Mouse (Mus musculus): ENCODE results near the gene Hmga2.

The Hmga2 gene

DNA sequence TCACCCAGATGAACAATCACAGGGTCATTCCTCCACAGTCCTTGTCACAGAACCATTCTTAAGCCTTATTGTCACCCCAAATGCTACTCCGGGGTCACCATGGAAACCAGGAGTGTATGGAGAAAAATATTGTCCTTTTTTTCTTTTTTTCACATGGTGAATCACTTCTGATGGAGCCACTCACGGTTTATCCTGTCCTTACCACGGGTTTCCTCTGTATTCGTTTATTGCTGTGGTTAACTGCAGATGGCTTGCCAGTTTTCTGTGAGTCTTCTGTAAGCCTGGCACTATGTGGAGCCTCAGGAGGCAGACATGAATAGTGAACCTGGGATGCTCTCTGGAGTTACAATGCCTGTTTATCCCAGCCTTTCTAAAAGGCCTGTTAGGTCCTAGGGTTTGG is 53.4 kb downstream of the Hmga2 start:
- DNase-seq = no peak

DNA sequence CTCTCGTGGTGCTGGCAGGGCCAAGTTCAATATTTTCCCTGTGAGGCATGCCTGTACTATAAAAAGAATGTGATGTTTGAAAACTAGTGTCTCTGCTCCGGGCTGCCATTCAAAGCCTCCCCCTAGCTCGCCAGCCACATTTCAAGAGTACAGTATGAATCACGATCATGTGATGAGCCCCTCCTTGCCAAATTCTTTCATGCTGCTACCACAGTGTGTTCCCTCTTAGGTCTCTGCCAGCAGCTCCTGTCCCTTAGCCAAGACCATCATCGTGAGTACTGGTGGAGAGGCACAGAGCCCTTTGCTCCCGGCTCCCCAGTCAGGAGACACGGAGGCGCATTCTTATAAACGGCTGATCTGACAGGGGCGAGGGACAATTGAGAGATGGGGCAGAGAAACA is 54.2 kb downstream of the Hmga2 start:
- peak; percentile 84 to 89 for DNase-seq

DNA sequence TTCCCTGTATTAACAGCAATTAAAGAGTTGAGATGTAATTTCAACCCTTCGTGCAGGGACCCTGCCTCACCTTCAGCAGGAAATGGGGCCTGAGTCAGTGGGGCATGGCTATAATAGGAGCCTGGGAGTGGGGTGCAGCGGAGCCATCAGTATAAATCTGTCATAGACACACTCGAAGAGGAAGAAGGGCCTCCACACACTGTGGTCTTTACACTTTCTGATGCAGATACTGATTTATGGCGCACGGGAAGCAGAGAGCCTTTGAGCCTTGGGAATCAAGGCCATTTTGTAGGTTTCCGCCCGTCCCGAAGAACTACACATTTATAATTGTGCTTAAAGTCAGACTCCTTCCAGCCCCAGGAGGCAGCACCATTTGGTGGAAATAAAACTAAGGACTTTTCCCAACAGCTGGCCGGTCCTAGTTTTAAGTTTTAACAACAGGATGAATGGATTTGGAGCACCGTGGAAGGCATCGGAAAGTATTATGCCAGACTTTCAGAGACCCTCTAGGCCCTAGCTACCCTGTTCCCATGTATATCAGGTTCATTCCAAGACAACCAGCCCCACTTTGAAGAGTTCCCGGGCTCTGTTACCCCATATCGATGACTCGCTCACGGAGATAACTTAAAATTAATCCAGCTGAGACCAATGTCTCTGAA is 55.2 kb downstream of the Hmga2 start:
- no peak for DNase-seq

DNA sequence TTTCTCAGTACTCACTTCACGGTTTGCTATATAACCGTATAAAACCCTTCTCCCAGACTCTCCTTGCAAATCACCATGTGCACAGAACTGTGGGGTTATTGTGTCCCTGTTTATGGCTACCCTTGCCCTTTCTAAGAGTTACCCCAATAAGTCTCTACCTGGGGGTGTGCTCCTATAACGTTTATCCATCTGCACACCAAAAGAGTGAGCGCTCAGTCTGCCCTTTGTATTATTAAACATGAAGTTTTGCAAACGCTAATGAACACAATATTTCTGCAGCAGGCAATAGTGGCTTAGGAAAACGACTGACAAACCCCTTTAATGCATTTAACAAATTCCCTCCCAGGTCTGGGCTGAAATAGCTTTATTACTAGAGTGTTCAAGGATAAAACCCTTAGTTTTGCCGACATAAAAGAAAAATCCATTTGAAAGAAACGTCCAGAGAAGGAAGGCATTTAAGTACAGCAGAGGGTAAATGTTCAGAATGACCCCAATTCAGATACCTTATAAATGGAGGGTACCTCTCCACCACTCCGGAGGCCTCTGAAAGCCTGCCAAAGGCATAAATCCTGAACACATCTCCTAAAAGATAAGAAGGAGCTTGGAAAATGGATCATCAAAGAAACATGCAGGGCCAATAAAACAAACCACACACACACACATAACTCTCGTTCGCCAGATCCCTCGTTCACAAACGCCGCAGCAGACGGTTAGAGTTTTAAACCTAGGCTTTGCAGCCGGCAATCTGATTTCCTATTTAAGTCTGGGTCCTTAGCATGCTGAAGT is 57.3 kb downstream of the Hmga2 start:
- no peak for DNase-seq

DNA sequence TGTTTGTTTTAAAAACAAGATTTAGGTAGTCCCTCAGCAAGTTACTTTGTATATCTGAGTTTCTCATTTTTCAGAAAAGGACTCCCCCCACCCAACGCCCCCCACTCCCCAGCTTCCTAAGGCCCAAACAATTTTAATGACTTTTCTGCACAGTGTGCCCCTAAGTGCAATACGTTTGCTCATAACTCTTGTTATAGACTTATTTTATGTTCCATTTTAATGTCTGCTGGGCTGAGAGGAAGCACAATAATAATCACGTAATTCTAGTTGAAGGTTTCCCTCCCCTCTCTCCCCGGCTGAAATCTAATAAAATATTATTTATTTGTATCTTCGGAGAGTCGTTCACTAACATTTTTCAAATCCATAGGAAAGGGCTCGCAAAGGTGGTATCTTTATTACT is 58.1 kb downstream of the Hmga2 start:
- no peak for DNase-seq

DNA sequence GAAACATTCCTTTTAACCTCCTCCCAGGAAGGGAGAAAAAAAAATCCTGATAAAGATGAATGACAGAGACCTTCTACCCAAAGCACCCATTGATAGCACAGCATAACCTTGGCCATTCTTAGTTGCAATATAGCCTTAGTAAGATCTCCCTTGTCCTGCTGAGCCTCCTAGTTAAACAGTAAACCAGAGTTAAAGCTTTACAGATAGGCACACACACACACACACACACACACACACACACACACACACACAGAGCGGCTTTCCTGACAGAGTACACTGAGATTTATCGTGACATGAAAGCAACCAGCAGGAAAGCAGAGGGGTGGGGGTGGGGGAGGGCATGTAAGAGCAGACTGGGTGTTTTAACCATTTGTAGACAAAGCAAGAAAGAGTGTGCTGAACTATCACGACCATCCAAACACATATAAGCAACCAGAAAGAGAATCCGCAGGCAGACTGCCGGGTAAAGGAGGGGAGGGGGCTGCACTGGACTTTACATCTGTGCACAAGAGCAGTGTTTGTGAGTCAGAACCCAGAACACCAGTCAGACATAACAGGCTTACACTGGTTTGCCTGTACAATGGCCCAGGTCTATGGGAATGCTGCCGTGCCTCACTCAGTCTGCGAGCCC is 58.7 kb downstream of the Hmga2 start:
- no peak for DNase-seq

DNA sequence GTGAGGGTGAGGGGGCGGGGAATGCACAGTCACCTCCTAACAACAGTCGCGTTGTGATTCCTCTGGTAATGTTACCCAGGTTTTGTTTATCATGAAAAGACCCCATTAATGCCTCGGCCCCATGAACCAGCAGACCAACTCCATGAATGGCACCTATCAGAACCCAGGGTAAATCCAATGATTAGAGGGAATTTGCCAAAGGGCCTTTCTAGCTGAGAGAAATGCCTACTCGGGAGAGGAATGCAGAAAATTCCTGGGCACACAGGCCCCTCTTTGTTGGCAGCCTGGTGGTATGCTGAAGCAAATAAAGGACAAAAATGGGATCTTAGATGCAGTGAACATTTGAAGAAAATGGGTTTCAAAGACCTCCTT is 59.2 kb downstream of the Hmga2 start:
- no peak for DNase-seq

DNA sequence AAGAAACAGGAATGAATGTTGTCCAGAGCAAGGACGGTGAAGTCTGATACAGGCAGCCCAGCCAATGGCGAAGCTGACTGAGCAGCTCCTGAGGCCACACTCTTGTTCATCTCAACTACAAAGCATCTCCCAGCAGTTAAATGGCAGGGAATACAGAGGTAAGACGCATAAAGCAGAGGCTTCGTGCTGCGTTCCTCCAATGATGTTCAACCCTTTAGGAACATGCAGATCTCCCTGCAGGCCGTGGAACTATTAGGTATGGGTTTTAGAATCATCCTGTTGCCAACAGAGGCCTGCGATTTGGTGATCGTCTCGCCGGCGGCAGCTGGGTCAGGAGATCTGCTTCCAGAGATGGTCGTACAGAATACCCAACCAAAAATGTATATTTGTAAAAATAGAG is 59.6 kb downstream of the Hmga2 start:
- DNase-seq = no peak

DNA sequence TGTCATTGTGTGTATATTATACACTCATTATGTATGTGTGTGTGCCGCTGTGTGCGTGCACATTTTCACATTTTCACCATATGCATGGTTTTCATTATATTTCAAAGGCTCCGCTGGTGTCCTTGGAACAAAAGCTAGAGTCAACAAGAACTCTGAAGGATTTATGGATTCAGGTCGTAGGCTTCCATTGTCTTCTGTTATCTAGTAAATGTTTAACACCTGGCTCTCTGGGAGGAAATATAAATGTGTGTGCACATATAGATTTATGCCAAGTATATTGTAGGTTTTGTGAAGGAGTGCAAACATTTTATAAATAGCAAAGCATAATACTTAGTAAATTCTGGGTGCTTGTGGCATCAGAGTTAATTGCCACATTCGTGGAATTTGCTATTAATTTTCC is 64.1 kb downstream of the Hmga2 start:
- DNase-seq = no peak

DNA sequence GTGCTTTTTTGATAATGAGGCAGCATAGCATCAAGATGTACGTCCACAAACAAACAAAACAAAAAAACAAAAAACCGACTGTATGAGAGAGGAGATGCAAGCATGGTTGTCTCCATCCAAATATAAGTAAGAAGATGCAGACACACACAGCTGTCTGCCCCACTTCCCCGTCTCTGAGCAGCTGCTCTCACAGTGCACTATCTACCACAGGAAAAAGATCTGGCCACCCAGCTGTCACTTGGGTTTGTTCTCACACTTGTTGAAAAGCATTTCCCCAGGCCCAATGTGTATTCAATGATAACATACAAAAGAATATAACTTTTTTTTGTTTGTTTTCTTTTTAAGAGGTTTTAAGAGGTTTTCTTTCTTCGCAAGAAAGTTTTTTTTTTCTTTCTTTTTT is 65.3 kb downstream of the Hmga2 start:
- no peak for DNase-seq

DNA sequence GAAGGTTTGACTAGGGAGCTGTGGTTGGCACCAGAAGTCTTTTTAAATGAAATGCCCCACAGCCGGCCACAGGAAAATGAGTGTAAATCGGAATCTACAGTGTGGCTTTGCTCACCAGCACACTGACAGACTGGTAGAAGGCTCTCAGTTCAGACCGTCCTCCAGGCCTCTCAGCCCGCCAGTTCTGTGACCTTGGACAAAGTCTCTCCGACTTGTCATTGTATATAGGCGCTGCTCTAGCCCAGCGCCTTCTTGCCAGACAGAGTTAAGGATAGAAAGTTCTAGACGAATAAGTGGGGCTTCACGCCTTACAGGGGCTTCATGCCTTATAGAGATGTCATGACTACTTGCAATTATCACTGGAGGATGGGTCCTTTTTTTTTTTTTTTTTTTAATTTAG is 67.1 kb downstream of the Hmga2 start:
- DNase-seq = no peak

DNA sequence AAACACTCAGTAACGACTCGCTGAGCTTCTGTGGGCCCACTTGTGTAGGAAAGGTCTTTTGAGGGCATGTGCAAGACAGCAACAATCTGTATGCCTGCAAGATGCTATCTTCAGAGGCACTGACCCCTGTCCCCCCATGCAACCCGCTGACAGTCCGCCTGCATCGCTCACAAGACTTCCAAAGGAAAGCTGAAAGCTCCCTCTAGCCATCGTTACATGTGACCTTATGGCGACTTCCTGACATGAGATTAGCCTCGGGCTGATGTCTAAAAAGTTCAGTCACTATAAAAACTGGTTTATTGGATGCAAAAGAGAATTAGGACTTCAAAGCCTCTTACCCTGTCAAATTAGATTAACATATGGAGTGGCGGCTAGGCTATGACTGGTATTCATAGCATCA is 69.0 kb downstream of the Hmga2 start:
- no peak for DNase-seq

DNA sequence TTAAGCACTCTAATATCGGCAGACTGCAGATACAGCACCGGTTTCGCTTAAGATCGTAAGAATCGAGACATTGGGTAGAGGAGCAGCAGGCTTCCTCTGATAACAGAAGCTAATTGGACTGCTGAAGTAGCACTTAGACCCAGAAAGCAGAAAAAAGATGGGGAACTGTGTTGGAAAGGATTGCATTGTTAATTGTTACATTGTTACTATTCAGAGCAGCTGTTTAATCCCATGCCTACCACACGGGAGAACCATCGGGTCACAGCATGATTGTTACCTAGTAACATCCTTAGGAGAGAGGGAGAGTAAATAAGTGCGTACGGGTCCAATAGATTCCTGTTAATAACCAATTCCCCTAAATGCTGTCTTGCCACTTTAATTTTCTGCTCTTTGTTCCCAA is 70.2 kb downstream of the Hmga2 start:
- no peak for DNase-seq

DNA sequence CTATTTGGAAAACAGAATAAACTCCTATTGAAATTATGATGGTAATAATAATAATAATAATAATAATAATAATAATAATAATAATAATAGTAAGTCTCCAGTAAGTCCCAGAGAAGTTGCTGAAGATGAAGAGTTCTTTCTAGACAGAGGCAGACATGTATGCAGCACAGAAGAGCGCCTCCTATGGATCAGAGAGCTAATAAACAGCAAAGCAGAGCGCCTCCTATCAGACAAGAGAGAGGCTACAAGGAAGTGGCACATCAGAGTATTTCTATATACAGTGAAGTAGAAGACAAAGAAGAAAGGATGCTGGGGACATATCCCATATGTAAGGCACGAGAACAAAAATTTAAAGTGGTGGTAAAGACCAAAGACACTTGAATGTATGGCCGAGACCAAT is 70.9 kb downstream of the Hmga2 start:
- no peak for DNase-seq

DNA sequence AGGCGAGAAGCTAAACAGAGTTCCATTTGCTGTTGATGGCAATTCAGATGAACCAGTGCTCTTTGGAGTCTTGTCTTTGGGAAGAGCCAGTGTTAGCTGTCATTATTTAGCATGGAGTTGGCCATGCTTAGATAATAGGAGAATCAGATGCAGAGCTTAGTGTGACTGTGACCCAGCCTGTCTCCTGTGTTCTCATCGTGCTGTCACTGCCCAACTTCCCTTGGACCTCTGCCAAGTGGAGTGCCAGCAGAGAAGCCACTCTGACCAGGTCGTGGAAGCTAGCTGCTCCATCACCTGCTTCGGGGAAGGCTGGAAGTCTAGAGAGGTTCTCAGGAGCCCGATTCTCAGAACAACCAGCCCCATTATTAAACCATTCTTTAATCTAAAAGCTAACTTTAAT is 73.3 kb downstream of the Hmga2 start:
- DNase-seq = peak; percentile 52 to 70

DNA sequence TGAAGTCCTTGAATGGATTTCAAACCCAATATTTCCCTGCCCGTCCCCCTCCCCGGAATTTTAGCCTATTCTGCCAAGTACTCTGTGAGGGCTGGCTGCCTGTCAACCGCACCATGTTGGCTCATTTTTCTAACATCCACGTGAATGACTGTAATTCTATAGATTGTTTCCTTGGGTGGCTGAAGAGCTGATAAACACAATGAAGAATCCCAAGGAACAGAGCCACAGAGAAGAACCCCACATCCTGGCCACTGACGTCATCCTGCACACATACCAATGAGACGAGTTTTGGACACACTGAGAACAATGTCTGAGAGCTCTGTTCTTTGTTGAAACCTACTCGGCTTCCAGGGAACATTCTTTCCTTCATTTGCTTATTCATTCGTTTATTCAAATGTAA is 74.5 kb downstream of the Hmga2 start:
- no peak for DNase-seq

DNA sequence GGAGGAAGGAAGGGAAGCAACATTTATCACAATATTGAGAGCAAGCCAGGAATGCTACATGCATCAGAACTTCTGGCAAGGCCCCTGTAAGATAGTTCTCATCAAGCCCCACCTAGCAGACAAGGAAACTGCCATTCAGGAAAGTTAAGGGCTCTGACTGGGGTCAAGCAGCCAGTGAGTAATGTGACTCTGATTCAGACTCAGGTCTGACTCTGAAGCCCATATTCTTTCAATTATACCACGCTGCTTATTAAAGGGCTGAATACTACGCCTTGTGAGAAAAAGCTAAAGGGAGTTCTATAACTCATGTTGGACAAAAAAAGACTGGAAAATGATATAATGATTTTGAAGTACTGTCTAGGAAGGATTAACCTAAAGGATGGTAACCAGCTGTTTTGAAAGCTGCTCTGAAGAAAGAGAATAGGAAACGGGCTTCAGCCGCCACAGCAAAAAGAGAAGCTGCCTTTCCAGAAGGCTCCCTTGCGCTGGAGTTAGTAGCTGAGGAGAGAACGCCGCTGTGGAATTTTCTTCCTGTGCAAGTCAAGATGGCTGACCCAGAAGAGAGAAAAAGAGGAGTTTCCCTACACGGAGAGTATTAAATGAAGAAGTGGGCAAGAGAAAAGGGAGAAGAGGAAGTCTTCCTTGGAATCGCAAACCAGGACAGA is 76.3 kb downstream of the Hmga2 start:
- DNase-seq = no peak

DNA sequence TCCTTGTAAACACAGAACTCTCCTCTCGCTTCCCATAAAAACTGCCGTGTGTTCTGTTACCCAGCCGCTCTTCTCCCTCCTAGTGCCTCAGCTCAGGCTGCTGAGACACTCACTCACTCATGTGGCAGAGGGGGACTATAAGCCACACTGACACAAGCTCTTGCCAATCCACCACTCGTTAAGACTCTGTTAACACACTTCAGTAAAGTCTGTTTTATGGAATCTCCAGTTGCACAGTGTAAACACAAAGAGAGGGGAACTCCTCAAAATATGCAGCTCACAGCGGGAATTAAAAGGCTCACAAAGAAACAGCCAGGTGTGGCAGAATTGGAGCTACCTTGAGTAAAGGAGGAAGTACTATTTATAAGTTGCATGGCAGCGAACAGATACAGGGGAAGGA is 77.5 kb downstream of the Hmga2 start:
- no peak for DNase-seq

DNA sequence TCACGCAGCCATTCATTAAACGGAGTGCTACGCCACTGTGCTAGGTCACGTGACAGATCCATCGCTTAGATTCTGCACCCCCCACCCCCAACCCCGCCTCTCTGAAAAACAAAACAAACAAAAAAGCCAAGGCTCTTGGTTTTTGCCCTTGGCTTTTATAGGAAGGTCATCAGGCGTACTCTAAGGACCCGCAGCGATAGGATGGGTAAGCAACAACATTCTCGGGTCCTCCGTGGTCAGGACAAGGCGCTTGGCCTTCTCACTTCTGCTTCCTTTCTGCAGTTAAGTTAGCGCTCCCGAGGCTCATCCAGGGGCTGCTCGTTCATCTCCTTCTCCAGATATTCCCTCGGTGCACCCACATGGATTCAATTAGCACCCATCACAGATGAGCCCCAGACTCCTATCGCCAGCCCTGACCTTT is 79.0 kb downstream of the Hmga2 start:
- no peak for DNase-seq

DNA sequence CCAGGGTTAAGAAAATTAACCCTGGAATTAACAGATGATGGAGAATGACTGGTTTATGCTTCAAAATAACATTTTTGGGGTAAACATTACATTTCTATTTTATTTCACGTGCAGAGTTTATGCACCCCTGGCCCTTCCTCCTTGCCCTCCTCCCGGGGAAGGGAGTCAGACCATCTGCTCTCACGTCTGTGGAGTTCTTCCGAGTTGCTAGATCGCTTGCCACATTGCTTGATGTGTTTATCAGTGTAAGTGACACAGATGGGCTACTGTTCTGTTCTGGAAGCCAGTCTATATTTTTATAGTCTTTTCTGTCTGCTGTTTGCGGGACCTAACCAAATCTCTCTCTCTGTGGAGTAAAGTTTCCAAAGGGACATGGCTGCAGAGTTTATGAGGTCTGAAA is 80.7 kb downstream of the Hmga2 start:
- no peak for DNase-seq

DNA sequence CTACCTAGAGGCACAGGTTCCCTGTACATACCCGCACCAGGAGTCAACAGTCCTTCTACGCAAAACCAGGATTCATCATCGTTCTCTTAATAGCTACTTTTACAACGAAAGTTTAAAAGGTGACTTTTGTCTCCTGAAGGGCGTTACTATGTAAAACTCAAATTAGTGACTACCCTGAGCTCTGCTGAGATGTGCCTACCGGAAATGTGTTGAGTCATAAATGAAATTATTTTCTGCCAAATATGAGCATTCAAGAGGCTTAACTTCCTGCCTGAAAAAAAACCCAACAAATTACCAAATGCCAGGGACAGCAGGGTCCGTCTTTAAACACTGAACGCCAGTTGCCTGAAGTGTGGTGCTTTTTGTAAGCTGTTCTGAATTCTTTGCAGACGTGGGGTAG is 81.5 kb downstream of the Hmga2 start:
- DNase-seq = no peak

DNA sequence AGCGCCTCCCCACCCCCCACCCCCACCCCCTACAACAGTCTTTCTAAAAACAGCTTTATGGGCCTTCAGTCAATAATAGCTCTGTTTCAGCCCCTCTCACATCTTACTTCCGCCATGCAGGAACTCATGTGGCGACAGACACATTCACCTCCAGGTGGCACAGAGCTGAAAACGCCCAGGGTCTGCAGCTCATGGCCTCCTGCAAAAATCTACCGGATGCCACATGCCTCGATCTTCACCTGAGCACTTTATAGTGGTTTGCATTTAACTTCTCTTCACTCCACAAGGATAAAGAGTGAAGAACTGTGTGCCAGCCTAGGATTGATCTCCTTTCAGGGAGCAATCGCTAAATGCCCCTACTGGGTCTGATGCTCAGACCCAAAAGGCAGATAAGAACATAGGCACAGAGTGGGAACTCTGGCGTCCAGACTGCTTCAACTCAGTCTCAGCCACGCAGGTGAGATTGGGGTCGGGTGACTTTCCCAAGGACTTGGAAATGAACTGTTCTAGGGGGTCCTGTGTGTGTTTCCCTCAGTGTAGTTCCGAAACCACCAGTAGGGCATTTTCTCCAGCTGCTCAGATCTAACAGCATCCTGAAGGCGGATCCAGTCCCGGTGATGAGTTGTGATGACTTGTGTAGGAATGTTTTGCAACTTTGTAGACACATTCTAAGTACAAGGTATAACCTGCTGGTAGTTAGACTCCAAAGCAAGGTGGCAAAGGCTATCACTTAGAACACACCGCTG is 84.1 kb downstream of the Hmga2 start:
- no peak for DNase-seq

Data from cerebellum, postnatal 14 days (tissue).